Mouse (Mus musculus): Measurements from ENCODE around the gene Zfp637.

The Zfp637 gene

DNA sequence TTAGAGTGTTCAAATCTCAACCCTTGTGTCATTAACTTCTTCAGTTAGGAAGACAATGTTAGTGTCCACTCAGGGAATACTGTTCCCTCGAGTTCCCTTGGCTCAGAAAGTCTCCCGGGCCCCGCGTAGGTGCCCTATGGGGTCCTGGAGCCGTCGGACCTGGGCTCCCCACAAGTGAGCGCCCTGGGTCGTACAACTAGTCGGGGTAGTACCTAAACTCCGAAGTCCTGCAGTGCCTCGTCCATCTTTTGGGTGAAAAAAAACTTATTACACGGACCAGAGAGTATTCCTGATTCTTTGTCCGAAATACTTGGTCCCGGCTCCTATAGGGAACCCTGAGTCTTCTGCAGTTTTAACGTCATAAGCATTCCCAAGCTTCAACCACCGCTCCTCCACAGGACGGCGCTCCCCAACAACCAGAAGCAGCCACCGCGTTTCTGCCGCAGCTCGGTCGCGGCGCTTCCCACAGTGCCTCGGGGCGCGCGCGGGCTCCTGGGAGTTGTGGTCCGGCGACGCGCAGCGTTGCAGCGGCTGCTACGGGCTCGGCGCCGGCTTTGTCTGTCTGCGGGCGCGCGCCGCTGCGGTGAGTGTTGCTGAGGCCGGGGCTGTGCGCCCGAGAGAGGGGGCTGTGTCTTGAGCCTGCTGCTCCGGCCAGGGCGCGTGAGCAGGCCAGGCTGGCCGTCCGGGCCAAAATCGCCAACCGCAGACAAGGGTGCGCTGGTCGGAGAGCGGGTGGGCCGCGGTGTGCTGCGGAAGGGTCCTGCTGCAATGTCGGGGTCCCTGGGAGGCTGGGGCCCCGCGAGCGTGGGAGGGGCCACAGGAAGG, at the start of gene Zfp637:
TSS of gene Zfp637 (plus strand) at position 495 of the 825 bp plus-strand sequence.
- DNase-seq (ENCODE audit: low read depth, low spot score), result peak; percentile 90

DNA sequence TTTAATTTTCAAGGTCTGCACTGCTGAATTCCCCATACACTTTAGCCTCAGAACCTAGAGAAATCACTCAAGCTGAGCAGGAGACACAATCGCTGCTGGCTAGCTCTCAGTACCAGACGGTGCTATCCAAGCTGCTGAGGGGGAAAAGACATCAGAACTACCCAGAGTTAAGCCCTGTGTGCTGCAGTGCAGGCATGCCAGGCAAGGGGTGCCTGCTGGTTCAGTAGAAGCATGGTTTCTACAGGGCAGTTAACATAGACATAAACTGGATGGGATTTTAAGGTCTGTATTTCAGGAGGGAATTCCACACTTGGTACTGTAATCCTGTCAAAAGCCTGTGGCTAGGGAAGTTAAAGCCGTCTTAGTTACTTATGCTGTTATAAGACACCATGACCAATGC, 45.7 kb upstream of the Zfp637 start:
- no peak for DNase-seq (ENCODE audit: low read depth, low spot score)

GRCm38 (mm10) chr6:117800824-117801223, 40.2 kb upstream of the Zfp637 start:
- DNase-seq (ENCODE audit: low read depth, low spot score), result peak; percentile 79

GRCm38 (mm10) chr6:117801801-117802200, 39.2 kb upstream of the Zfp637 start:
- DNase-seq (ENCODE audit: low read depth, low spot score), result no peak

DNA sequence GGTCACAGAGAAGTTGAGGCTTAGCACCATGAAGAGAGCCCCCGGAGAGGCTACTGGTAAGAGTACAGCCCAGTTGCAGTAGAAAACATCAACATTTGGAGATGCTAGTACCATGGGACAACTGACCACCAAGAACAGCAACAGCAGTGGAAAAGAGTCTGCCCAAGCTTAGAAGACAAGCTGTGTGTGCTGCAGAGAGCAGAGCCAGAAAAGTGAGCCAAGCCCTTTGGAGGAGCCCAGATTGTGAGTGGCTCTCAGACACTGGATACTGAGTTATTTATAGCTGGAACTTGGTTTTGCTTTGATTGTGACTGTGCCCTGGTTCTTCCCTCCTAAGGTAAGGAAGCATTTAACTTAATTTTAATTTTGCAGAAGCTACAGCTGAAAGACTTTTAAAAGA, 33.2 kb upstream of the Zfp637 start:
- DNase-seq (ENCODE audit: low read depth, low spot score), result peak; percentile 53

DNA sequence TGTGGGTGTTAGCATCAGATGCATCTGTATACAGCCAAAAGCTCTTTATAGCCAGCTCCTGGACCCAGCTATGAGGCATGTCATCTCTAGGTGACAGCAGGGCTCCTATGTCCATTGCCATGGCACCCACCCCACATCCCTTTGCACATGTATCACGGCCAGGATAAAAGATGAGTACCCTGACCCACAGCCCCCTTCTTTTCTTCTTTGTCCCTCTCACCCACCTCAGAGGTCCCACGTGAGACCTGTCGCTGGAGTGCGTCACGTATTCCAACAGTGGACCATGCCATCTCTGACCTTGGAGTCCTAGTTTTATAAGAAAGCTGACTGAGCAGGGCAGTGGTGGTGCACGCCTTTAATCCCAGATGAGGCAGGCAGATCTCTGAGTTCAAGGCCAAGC, 31.2 kb upstream of the Zfp637 start:
- no peak for DNase-seq (ENCODE audit: low read depth, low spot score)

- DNase-seq (ENCODE audit: low read depth, low spot score), result no peak
These were observed 30.3 kb upstream of the Zfp637 start for GRCm38 (mm10) chr6:117810717-117811116.

DNA sequence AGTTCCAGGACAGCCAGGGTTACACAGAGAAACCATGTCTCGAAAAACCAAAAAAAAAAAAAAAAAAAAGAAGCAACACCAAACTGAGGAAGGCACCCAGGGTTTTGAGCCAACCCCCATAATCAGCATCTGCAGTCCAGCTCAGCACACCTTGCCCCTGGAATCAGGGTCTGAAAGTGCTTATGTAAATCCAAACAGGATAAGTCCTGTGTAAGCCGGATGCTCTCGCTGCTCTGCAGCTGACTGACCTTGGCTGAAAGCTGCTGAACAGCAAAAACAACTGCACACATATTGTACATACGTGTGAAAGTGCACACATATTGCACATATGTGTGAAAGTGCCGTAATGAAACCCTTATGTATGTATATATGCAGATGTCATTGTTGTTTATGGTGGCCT, 29.7 kb upstream of the Zfp637 start:
- no peak for DNase-seq (ENCODE audit: low read depth, low spot score)

GRCm38 (mm10) chr6:117814681-117815080, 26.3 kb upstream of the Zfp637 start:
- no peak for DNase-seq (ENCODE audit: low read depth, low spot score)

DNA sequence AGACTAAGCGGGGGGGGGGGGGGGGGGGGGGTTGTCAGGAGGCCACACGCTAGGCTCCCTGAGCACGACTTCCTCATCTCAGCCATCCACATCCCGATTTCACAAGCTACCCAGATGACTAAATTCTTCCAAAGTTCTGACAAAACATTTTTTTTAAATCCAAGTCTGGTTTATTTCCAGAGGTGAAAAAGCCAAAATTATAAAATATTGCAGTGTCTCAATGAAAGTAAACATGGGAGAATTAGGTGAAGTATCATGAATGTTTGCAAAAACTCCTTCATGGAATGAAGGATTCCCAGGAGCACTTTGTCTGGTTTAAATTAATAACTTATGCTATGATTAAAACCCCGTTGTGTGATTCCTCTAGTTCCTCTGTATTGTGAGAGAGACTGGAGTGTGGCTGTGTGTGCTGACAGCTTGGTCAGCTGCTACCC, 23.9 kb upstream of the Zfp637 start:
- DNase-seq (ENCODE audit: low read depth, low spot score), result no peak

- no peak for DNase-seq (ENCODE audit: low read depth, low spot score)
These were observed 20.7 kb upstream of the Zfp637 start for GRCm38 (mm10) chr6:117820327-117820726.

GRCm38 (mm10) chr6:117825369-117825768, 15.6 kb upstream of the Zfp637 start:
- DNase-seq (ENCODE audit: low read depth, low spot score), result no peak

GRCm38 (mm10) chr6:117828273-117828672, 12.7 kb upstream of the Zfp637 start:
- no peak for DNase-seq (ENCODE audit: low read depth, low spot score)

DNA sequence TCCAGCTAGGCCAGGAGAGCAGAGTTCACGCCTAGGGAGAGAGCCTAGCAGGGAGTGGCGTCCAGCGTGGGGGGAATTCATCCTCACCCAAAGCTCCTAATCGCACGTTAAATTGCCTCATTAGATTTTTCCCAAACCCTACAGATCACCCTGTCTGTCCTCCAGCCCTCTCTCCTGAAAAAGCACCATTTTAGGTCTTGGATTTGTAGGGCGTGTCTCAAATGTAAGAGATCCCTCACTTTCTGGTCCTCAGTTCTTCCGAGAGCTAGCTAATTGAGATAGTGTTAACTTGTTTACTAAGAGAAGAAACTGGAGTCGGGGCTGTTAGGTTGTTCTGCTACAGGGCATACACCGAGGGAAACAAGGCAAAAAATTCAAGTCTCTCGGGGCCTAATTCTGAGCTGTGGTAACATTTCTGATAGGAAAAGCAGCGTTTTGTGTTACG, 553 bp downstream of the Zfp637 start:
- no peak for DNase-seq (ENCODE audit: low read depth, low spot score)

GRCm38 (mm10) chr6:117844597-117844996, 3.6 kb downstream of the Zfp637 start:
- no peak for DNase-seq (ENCODE audit: low read depth, low spot score)

- DNase-seq (ENCODE audit: low read depth, low spot score), result peak; percentile 82
These were observed 5.7 kb downstream of the Zfp637 start for GRCm38 (mm10) chr6:117846671-117847070.

- DNase-seq (ENCODE audit: low read depth, low spot score), result no peak
These were observed 6.8 kb downstream of the Zfp637 start for GRCm38 (mm10) chr6:117847772-117848171.

GRCm38 (mm10) chr6:117848577-117848976, 7.6 kb downstream of the Zfp637 start:
- no peak for DNase-seq (ENCODE audit: low read depth, low spot score)

DNA sequence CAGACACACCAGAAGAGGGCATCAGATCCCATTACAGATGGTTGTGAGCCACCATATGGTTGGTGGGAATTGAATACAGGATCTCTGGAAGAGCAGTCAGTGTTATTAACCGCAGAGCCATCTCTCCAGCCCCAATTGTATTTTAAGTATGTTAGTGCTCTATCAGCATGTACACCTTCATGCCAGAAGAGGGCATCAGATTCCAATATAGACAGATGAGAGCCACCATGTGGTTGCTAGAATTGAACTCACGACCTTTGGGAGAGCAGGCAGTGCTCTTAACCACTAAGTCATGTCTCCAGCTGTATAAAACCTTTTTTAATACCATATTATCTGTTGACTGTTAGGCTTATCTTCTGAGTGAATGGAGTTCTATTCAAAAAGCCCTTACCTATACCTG, 10.8 kb downstream of the Zfp637 start:
- no peak for DNase-seq (ENCODE audit: low read depth, low spot score)

GRCm38 (mm10) chr6:117857990-117858389, 17.0 kb downstream of the Zfp637 start:
- DNase-seq (ENCODE audit: low read depth, low spot score), result no peak

GRCm38 (mm10) chr6:117861848-117862247, 20.9 kb downstream of the Zfp637 start, which contains the start of gene Zfp239:
Gene Zfp239, plus strand, starts transcription at chr6:117862100.
- DNase-seq (ENCODE audit: low read depth, low spot score), result no peak

DNA sequence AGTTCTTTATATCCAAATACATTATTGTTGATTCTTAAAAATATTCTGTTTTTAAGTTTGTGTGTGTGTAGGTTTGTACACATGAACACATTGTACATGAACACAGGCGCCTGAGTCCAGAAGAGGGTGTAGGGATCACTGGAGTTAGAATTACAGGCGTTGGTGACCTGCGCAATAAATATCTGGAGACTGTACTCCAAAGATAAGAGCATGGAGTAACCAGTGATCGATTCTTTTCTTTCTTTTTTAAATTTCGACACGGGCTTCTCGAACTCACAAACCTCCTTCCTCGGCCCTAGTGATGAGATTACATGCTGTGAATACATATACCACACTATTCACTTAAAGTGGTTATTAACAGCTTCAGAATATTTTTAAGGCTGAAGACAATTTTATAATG, 21.5 kb downstream of the Zfp637 start:
- DNase-seq (ENCODE audit: low read depth, low spot score), result no peak

GRCm38 (mm10) chr6:117862899-117863620, 22.1 kb downstream of the Zfp637 start:
- DNase-seq (ENCODE audit: low read depth, low spot score), result peak; percentile 84

All from telencephalon, adult 2 months (tissue).